Mouse (Mus musculus): ENCODE measurements at regions not wholly inside any gene's neighbourhood (a gene's known extent, or its start where the extent isn't known, plus 50 kb on each side); places are given as distances from the start of the nearest gene placed in this dataset.

DNA sequence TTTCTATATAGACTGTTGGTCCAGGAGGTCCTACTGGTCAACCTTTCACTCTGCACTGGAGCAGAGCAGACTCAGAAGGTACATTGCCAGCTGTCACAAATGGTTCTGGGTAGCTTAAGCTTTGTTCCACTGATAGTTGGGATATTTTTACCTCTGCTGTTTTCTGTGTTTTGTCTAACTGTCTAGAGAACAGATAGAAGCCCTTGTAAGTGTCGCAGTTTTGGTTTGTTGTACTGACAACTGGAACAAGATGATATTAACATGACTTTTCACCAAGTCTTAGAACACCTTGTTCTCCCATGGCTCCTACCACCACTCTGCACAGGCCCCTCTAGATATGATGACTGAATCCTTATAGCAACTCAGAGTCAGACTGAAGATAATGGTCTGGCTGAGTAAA is 199.9 kb upstream of the Trib2 start:
- TF ChIP-seq POU5F1 (IDR thresholded peaks at IDR 0.05; ENCODE audit: borderline replicate concordance, low read length): no peak
- TF ChIP-seq NANOG (IDR thresholded peaks at IDR 0.05; ENCODE audit: borderline replicate concordance, low read length): no peak
